Mouse (Mus musculus): ENCODE results near the gene Gm49380. TPM values are rescaled to one million over a fixed set of nuclear protein-coding genes. Genes with fewer than 3 reads are reported as not detected.

The Gm49380 gene
- total and polyA plus RNA-seq, 2 experiments: 0.09 TPM; not detected in 1

GRCm38 (mm10) chr9:44087761-44088455 lies 25.4 kb downstream of the Gm49380 start:
- Histone ChIP-seq H3K4me1 (ENCODE audit: control insufficient read depth, insufficient read depth, low read length) (peaks cover 19% of the 10 kb centered on the region), H3K9ac (ENCODE audit: low read depth, low read length) (peak overlapping the region; percentile 9), H3K27me3 (ENCODE audit: control insufficient read depth, insufficient read depth, low read length) (no peaks in the 10 kb centered on the region), H3K4me3 (ENCODE audit: insufficient read depth, low read depth, low read length) (peak overlapping the region; percentile 9), H3K36me3 (ENCODE audit: control insufficient read depth, insufficient read depth, low read length) (peaks cover 20% of the 10 kb centered on the region; the same call in 1 of the 2 replicates), H3K79me2 (ENCODE audit: control insufficient read depth, insufficient read depth, low read length) (peaks cover 6% of the 10 kb centered on the region; the same call in 1 of the 2 replicates), H3K27ac (replicated peaks; ENCODE audit: insufficient read depth, low read depth, low read length) (no peak overlapping the region; the same call in 1 of the 2 replicates)
- 19% methylated on average over 15 of the region's 15 CpGs for WGBS
- peak; percentile 2; the same call in 1 of the 2 replicates for TF ChIP-seq CTCF (IDR thresholded peaks at IDR 0.05; ENCODE audit: low read depth, low read length)
- no peak for TF ChIP-seq POLR2A (IDR thresholded peaks at IDR 0.05; ENCODE audit: extremely low read depth, insufficient read depth, low read length)
- DNase-seq (ENCODE audit: extremely low read depth, low read depth, low spot score): peak; percentile 66

DNA sequence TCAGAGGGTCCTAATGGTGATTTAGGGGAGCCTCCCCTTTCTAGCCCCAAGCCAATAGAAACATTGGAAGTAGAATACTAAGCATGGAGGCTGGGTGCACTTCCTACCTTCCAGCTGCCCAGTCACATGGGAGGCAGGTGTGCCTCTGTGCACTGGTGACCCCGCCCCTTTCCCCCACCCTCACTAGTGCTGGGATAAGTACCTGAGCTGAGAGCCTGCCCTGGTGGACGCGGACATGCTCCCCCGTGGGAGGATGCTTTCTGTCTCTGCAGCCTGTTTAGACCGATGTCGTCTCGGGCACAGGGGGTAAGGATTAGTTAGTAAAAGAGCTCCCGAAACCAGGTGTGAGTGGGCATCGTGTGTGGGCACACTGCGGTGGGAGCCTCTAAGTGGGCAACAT lies 26.3 kb downstream of the Gm49380 start:
- no peak overlapping the region for H3K9ac ChIP-seq (ENCODE audit: low read depth, low read length)
- no peak overlapping the region for H3K27ac ChIP-seq (replicated peaks; ENCODE audit: insufficient read depth, low read depth, low read length)
- H3K27me3 ChIP-seq (ENCODE audit: control insufficient read depth, insufficient read depth, low read length): no peaks in the 10 kb centered on the region
- peaks cover 12% of the 10 kb centered on the region; the same call in 1 of the 2 replicates for H3K36me3 ChIP-seq (ENCODE audit: control insufficient read depth, insufficient read depth, low read length)
- WGBS: 74% methylated on average over 10 of the region's 10 CpGs
- peaks cover 6% of the 10 kb centered on the region; the same call in 1 of the 2 replicates for H3K79me2 ChIP-seq (ENCODE audit: control insufficient read depth, insufficient read depth, low read length)
- TF ChIP-seq CTCF (IDR thresholded peaks at IDR 0.05; ENCODE audit: low read depth, low read length): no peak
- no peak for TF ChIP-seq POLR2A (IDR thresholded peaks at IDR 0.05; ENCODE audit: extremely low read depth, insufficient read depth, low read length)
- H3K4me1 ChIP-seq (ENCODE audit: control insufficient read depth, insufficient read depth, low read length): peaks cover 19% of the 10 kb centered on the region
- peak; percentile 40 for DNase-seq (ENCODE audit: extremely low read depth, low read depth, low spot score)
- H3K4me3 ChIP-seq (ENCODE audit: insufficient read depth, low read depth, low read length): peak overlapping the region; percentile 15

- TF ChIP-seq POLR2A (IDR thresholded peaks at IDR 0.05; ENCODE audit: extremely low read depth, insufficient read depth, low read length) (no peak), CTCF (IDR thresholded peaks at IDR 0.05; ENCODE audit: low read depth, low read length) (no peak)
- Histone ChIP-seq H3K36me3 (ENCODE audit: control insufficient read depth, insufficient read depth, low read length) (peaks cover 7% of the 10 kb centered on the region; the same call in 1 of the 2 replicates), H3K4me3 (ENCODE audit: insufficient read depth, low read depth, low read length) (peak overlapping the region; percentile 70), H3K27ac (replicated peaks; ENCODE audit: insufficient read depth, low read depth, low read length) (peak overlapping the region; percentile 95), H3K79me2 (ENCODE audit: control insufficient read depth, insufficient read depth, low read length) (peaks cover 6% of the 10 kb centered on the region; the same call in 1 of the 2 replicates), H3K9ac (ENCODE audit: low read depth, low read length) (peak overlapping the region; percentile 97), H3K27me3 (ENCODE audit: control insufficient read depth, insufficient read depth, low read length) (no peaks in the 10 kb centered on the region), H3K4me1 (ENCODE audit: control insufficient read depth, insufficient read depth, low read length) (peaks cover 19% of the 10 kb centered on the region)
- peak; percentile 89 for DNase-seq (ENCODE audit: extremely low read depth, low read depth, low spot score)
- WGBS: 22% methylated on average over 15 of the region's 15 CpGs
Observed at GRCm38 (mm10) chr9:44085741-44086665, 27.3 kb downstream of the Gm49380 start.

DNA sequence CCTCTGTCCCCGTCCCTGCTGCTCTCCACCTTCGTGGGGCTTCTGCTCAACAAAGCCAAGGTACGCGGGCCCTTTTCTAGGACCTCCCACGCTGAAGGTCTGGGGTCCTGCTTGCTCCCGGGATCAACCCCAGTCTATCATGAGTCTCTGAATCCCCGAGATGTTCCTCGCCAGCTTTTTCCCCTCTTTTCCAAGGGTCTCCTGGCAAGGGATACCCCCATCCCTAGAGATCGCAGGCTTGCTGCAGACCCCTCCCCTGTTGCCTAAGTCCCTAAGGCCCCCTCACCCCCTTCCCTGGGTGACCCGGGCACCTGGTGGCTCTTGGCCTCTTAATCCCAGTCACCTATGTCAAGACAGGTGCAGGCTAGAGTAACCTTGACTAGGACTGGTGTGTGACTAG lies 28.0 kb downstream of the Gm49380 start:
- H3K36me3 ChIP-seq (ENCODE audit: control insufficient read depth, insufficient read depth, low read length): peaks cover 6% of the 10 kb centered on the region; the same call in 1 of the 2 replicates
- TF ChIP-seq CTCF (IDR thresholded peaks at IDR 0.05; ENCODE audit: low read depth, low read length) (no peak), POLR2A (IDR thresholded peaks at IDR 0.05; ENCODE audit: extremely low read depth, insufficient read depth, low read length) (no peak)
- H3K79me2 ChIP-seq (ENCODE audit: control insufficient read depth, insufficient read depth, low read length): peaks cover 6% of the 10 kb centered on the region; the same call in 1 of the 2 replicates
- peaks cover 19% of the 10 kb centered on the region for H3K4me1 ChIP-seq (ENCODE audit: control insufficient read depth, insufficient read depth, low read length)
- no peaks in the 10 kb centered on the region for H3K27me3 ChIP-seq (ENCODE audit: control insufficient read depth, insufficient read depth, low read length)
- 9% methylated on average over 10 of the region's 10 CpGs for WGBS
- H3K27ac ChIP-seq (replicated peaks; ENCODE audit: insufficient read depth, low read depth, low read length): peak overlapping the region; percentile 95
- peak overlapping the region; percentile 84 for H3K4me3 ChIP-seq (ENCODE audit: insufficient read depth, low read depth, low read length)
- H3K9ac ChIP-seq (ENCODE audit: low read depth, low read length): peak overlapping the region; percentile 97
- DNase-seq (ENCODE audit: extremely low read depth, low read depth, low spot score): no peak

- H3K4me3 ChIP-seq (ENCODE audit: insufficient read depth, low read depth, low read length): peak overlapping the region; percentile 84
- peak overlapping the region; percentile 97 for H3K9ac ChIP-seq (ENCODE audit: low read depth, low read length)
- TF ChIP-seq POLR2A (IDR thresholded peaks at IDR 0.05; ENCODE audit: extremely low read depth, insufficient read depth, low read length) (peak; percentile 94), CTCF (IDR thresholded peaks at IDR 0.05; ENCODE audit: low read depth, low read length) (no peak)
- under 1% methylated on average over 60 of the region's 62 CpGs for WGBS
- H3K27ac ChIP-seq (replicated peaks; ENCODE audit: insufficient read depth, low read depth, low read length): peak overlapping the region; percentile 96
- DNase-seq (ENCODE audit: extremely low read depth, low read depth, low spot score): peak; percentile 68
- H3K27me3 ChIP-seq (ENCODE audit: control insufficient read depth, insufficient read depth, low read length): no peaks in the 10 kb centered on the region
- H3K36me3 ChIP-seq (ENCODE audit: control insufficient read depth, insufficient read depth, low read length): peaks cover under 1% of the 10 kb centered on the region; the same call in 1 of the 2 replicates
- peaks cover 6% of the 10 kb centered on the region; the same call in 1 of the 2 replicates for H3K79me2 ChIP-seq (ENCODE audit: control insufficient read depth, insufficient read depth, low read length)
- H3K4me1 ChIP-seq (ENCODE audit: control insufficient read depth, insufficient read depth, low read length): peaks cover 19% of the 10 kb centered on the region
Observed at GRCm38 (mm10) chr9:44084659-44085229, 28.6 kb downstream of the Gm49380 start.

All from liver, adult 2 months (tissue).